Mouse (Mus musculus) left cerebral cortex, postnatal 4 days (tissue): ENCODE data around the gene Agpat2. TPM values are rescaled to one million over a fixed set of nuclear protein-coding genes. Genes with fewer than 3 reads are reported as not detected.

Experiments used
- DNase-seq: peaks from one replicate; pipeline ENCODE4 v3.0.0-alpha.2; 2022
- intact Hi-C: fragments of 180-260 bp; cut with DNase I; formaldehyde crosslinking; loops from one replicate; pipeline ENCODE4 v1.15.1; 2025
- total RNA-seq, 2 experiments: library from RNA; stranded (reverse); gene quantifications; 2 replicates each; pipeline ENCODE4 v1.2.3; 2021

Gene Agpat2
- total RNA-seq, 2 experiments from 2014 or later: 2.8 to 3.9 TPM

DNA sequence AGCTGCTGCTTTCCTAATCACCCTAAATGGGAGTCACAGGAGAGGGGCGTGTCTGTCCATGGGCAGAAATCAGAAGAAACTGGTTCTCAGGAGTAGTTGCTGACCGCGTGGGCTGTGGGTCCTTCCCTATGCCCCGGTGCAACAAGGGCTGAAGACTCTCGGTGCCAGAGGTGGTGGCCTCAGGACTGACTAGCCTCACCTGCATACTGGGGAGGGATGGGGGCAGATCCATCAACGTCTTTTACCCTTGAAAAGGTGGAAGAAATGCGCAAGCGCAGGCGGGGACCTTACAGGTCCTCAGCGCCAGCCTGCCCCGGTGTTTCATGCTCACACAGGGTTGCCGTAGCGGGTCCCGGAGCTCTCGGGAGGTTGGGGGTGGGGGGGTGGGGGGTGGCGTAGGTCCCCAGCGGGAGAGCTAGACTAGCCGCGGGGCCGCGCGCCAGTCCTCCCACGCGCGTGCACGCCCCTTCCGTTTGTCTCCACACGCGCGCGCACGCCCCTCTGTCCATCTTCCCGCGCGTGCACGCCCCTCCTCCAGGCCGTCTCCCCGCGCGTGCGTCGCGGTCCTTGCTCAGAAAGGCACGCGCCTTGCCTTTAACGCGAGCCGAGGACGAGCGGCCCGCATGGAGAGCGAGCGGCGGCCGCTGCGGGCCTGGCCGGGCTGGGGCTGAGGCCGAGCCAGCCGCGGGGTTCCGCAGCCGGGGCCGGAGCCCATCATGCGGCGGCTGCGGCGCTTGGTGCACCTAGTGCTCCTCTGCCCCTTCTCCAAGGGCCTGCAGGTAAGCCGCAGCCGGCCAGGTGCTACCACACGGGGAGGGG lies 23.9 kb upstream of the Agpat2 start, which contains the start of gene Fam69b:
Gene Fam69b, plus strand, starts transcription at position 537 of the 819 bp plus-strand sequence.
- intact Hi-C loops: no loop called here
- DNase-seq: peak; percentile 92

GRCm38 (mm10) chr2:26626081-26626480 lies 21.9 kb upstream of the Agpat2 start:
- intact Hi-C loops: no loop called here
- DNase-seq: no peak

GRCm38 (mm10) chr2:26625419-26625818 lies 21.2 kb upstream of the Agpat2 start:
- intact Hi-C loops: no loop called here
- no peak for DNase-seq

GRCm38 (mm10) chr2:26622984-26623383 lies 18.8 kb upstream of the Agpat2 start:
- intact Hi-C loops: no loop called here
- DNase-seq: no peak

- intact Hi-C loops: no loop called here
- no peak for DNase-seq
These were observed 17.0 kb upstream of the Agpat2 start for GRCm38 (mm10) chr2:26621246-26621645.

DNA sequence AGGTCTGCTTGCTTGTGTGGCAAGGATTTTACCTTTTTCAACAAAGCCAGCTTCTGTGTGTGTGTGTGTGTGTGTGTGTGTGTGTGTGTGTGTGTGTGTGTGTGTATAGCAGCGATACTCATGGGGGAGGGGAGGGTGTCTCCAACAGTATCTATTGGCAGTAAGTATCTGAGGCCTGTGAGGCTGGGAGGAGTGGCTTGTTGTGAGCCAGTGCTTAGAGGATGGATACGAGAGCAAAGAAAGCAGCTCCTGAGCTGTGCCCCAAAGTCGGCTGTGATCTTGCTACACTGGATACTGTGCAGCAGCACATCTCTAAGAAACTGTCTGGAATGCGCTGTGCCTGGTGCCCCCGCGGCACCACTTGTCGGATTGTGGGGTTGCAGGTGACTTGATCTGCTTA lies 13.7 kb upstream of the Agpat2 start:
- no peak for DNase-seq
- intact Hi-C loops: no loop called here

DNA sequence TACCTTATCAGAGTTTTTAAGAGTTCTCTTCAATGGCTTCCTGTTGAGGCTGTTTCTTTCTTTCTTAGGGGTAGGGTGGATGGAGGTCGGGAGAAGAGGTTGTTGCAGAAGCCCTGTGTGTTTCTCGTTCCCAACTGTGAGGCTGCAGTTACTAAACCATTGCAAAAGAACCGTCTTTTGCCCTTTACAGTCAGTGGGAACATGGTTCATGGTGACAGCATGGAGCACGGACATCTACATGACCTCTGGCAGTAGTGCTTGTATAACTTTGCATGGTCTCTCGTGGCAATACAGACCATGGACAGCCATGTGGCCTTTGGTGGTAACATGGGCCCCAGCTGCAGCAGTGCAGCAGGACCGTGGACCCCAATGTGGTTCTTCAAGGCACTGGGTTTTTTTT lies 13.1 kb upstream of the Agpat2 start:
- intact Hi-C loops: no loop called here
- no peak for DNase-seq

- no peak for DNase-seq
- intact Hi-C loops: no loop called here
These were observed 11.4 kb upstream of the Agpat2 start for GRCm38 (mm10) chr2:26615459-26616124.

DNA sequence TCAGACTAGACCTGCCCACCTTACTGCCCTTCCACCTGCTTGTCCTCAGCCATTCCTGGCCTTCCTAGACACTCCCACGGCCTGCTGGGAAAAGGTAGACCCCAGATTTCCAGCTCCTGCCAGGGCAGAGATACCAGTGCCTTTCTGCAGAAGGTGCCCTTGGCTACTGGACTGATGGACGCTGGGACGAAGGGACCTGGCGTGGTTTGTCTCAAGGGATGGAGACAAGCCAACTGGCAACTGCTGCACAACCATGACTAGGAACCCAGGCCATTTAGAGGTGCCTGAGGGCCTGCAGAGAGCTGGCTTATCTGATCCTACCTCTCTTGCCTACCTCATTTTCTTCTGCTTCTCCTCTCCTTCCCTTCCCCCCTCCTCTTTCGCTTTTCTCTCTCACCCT lies 10.7 kb upstream of the Agpat2 start:
- DNase-seq: no peak
- intact Hi-C loops: no loop called here

- intact Hi-C loops: no loop called here
- no peak for DNase-seq
These were observed 7.7 kb upstream of the Agpat2 start for GRCm38 (mm10) chr2:26611896-26612295.

- no peak for DNase-seq
- intact Hi-C loops: no loop called here
These were observed 6.8 kb upstream of the Agpat2 start for GRCm38 (mm10) chr2:26611054-26611453.

DNA sequence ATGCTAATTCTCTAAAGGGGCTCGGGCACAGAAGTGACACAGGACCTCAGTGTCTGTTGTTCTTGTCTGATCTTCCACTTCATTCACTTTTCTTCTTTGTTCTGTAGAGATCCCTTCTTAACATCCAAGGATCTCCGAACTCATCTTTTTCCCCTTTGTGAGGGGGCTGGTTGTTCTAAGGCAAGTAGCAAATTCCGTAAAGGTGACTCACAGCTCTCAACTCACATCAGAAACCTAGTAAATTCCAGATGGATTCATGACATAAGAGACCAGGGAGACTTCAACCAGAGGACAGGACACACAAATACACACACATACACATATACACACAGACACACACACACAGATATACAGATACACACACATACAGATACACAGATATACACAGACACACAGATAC lies 6.3 kb upstream of the Agpat2 start:
- no peak for DNase-seq
- intact Hi-C loops: no loop called here

GRCm38 (mm10) chr2:26609261-26609661 lies 5.0 kb upstream of the Agpat2 start:
- DNase-seq: no peak
- intact Hi-C loops: no loop called here

DNA sequence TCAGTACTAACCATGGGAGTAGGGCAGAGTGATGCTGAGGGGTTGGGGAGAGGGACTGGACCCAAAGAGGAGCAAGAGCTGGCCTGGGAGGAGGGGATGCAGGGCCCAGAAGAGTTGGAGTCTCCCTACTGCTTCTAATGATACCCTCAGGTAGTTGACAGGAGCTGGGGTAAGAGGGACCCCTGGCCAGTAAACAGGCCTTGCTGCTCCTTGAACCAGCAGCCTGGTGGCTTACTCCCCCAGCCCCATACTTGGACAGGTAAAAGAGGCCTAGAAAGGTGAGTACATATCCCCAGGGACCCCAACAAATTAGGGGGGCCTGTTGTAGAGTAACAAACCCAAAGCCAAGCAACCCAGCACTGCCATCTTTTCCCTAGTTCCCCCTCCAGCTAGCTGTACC lies 4.6 kb upstream of the Agpat2 start:
- DNase-seq: no peak
- intact Hi-C loops: no loop called here

- peak; percentile 34 for DNase-seq
- intact Hi-C loops: no loop called here
These were observed 3.1 kb upstream of the Agpat2 start for GRCm38 (mm10) chr2:26607056-26607910.

- intact Hi-C loops: no loop called here
- DNase-seq: no peak
These were observed 2.4 kb upstream of the Agpat2 start for GRCm38 (mm10) chr2:26606579-26606978.

- intact Hi-C loops: no loop called here
- no peak for DNase-seq
These were observed 1.1 kb upstream of the Agpat2 start for GRCm38 (mm10) chr2:26605331-26605730.

DNA sequence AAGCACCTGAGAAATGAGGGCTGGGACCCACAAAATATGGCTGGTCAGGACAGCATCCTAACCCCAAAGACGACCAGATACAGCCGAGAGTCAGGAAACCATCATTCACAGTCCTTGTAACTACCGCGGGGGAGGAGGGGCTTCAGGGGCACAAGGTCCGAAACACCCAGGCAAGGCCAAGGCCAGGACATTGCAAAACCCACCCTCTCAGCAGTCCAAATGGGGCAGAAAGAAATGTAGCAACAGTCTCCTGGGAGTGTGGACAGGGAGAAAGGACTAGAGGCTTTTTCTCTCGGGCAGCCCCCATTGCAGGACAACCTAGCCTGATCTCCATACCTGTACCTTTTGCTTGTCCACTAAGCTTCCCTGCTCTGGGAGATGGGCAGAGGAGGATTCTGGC lies 1.1 kb downstream of the Agpat2 start:
- no peak for DNase-seq
- intact Hi-C loops: no loop called here

GRCm38 (mm10) chr2:26602631-26603030 lies 1.6 kb downstream of the Agpat2 start:
- intact Hi-C loops: no loop called here
- no peak for DNase-seq

GRCm38 (mm10) chr2:26601595-26601994 lies 2.6 kb downstream of the Agpat2 start:
- no peak for DNase-seq
- intact Hi-C loops: no loop called here

- no peak for DNase-seq
- intact Hi-C loops: no loop called here
These were observed 3.6 kb downstream of the Agpat2 start for GRCm38 (mm10) chr2:26600664-26601063.
